Mouse (Mus musculus) myocyte (in vitro differentiated cells): ENCODE measurements around the gene Prdm1. TPM values are rescaled to one million over a fixed set of nuclear protein-coding genes. Genes with fewer than 3 reads are reported as not detected.

Experiments used
- H3K27me3 ChIP-seq: one replicate; pipeline ENCODE4 v1.6.1; 2011; ENCODE audit not compliant: control insufficient read depth, insufficient read depth, insufficient read length
- H3K36me3 ChIP-seq: one replicate; pipeline ENCODE4 v1.6.1; 2011; ENCODE audit not compliant: control insufficient read depth, insufficient read depth
- H3K4me2 ChIP-seq: one replicate; pipeline ENCODE4 v1.6.1; 2011; ENCODE audit warnings: low read depth, control low read depth
- H3K4me3 ChIP-seq: one replicate; pipeline ENCODE4 v1.5.1; 2011; ENCODE audit warnings: mild to moderate bottlenecking, control low read depth, moderate library complexity
- H3K79me2 ChIP-seq: one replicate; pipeline ENCODE4 v1.6.1; 2011; ENCODE audit not compliant: control insufficient read depth, insufficient read depth
- H3ac ChIP-seq: one replicate; pipeline ENCODE4 v1.6.1; 2011; ENCODE audit not compliant: control insufficient read depth, insufficient read length
- CEBPB ChIP-seq: IDR thresholded peaks from 2 replicates; pipeline ENCODE4 v1.6.1; 2011; ENCODE audit warnings: mild to moderate bottlenecking, moderate library complexity; ENCODE audit not compliant: poor library complexity, insufficient read depth, severe bottlenecking
- E2F4 ChIP-seq: IDR thresholded peaks from one replicate; pipeline ENCODE4 v1.6.1; 2011; ENCODE audit warnings: mild to moderate bottlenecking, control low read depth, moderate library complexity; ENCODE audit not compliant: insufficient read depth
- MAX ChIP-seq: IDR thresholded peaks from one replicate; pipeline ENCODE4 v1.6.1; 2011; ENCODE audit warnings: low read depth, mild to moderate bottlenecking, control low read depth
- MYOD1 ChIP-seq, 3 experiments: IDR thresholded peaks; one replicate each; pipeline ENCODE4 v1.6.1; 2011; ENCODE audit warnings: control low read depth in 2 of 3, low read depth in 2 of 3, mild to moderate bottlenecking in 2 of 3, moderate library complexity in 1 of 3; ENCODE audit not compliant: insufficient read length in 2 of 3, control insufficient read depth in 1 of 3
- MYOG ChIP-seq, 3 experiments: IDR thresholded peaks; one replicate each; pipeline ENCODE4 v1.6.1; 2011; ENCODE audit warnings: control low read depth in 2 of 3, low read depth in 2 of 3, mild to moderate bottlenecking in 2 of 3; ENCODE audit not compliant: insufficient read length in 2 of 3, control insufficient read depth in 1 of 3, insufficient read depth in 1 of 3
- POLR2A ChIP-seq: IDR thresholded peaks from one replicate; pipeline ENCODE4 v1.6.1; 2011; ENCODE audit warnings: low read depth, mild to moderate bottlenecking, control low read depth, moderate library complexity; ENCODE audit not compliant: insufficient read length
- POLR2AphosphoS2 ChIP-seq: IDR thresholded peaks from one replicate; pipeline ENCODE4 v1.6.1; 2011; ENCODE audit warnings: low read depth, control low read depth; ENCODE audit not compliant: insufficient read length
- REST ChIP-seq: IDR thresholded peaks from one replicate; pipeline ENCODE4 v1.6.1; 2011; ENCODE audit warnings: mild to moderate bottlenecking, control low read depth, moderate library complexity; ENCODE audit not compliant: insufficient read depth, insufficient read length
- SRF ChIP-seq: IDR thresholded peaks from one replicate; pipeline ENCODE4 v1.6.1; 2011; ENCODE audit warnings: low read depth; ENCODE audit not compliant: control insufficient read depth, insufficient read length
- TCF12 ChIP-seq: IDR thresholded peaks from one replicate; pipeline ENCODE4 v1.6.1; 2011; ENCODE audit warnings: mild to moderate bottlenecking, control low read depth; ENCODE audit not compliant: poor library complexity, insufficient read depth, severe bottlenecking
- TCF3 ChIP-seq: IDR thresholded peaks from one replicate; pipeline ENCODE4 v1.6.1; 2011; ENCODE audit warnings: low read depth, control low read depth; ENCODE audit not compliant: insufficient read length
- USF1 ChIP-seq: IDR thresholded peaks from one replicate; pipeline ENCODE4 v1.6.1; 2011; ENCODE audit warnings: low read depth, mild to moderate bottlenecking, control low read depth, moderate library complexity
- polyA plus RNA-seq: library from polyadenylated mRNA; unstranded; fragments of >200 nt; fragmentation: generic; extraction: Trizol; gene quantifications from one replicate; pipeline ENCODE4 v1.2.1, GENCODE M21; 2012; ENCODE audit warnings: missing spikeins

Gene Prdm1
- polyA plus RNA-seq, 1 experiment = 0.28 TPM

DNA sequence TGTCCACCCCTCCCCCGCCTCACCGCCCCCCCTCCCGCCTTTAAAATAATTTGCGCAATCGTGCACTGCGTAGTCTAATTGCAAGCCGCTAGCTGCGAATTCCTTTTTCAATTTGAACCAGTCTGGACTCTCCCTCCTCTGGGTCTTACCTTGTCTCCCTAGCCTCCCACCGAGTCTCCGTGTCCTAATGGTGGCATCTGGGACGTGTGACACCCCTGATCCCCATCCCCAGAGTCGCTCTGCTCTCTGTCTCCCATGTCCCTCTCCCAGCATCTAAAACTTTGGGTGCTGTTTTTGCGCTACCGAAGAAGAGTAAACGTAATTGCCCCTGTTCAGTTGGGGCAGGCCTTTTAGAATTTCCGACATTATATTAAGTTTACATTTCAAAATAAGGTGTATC is 650 bp downstream of the Prdm1 start:
- no peaks in the 10 kb centered on the region for H3K36me3 ChIP-seq
- no peak overlapping the region for H3K4me3 ChIP-seq
- H3K79me2 ChIP-seq = no peaks in the 10 kb centered on the region
- TF ChIP-seq POLR2A = no peak
- TF ChIP-seq MAX = no peak
- H3ac ChIP-seq = no peak overlapping the region
- H3K4me2 ChIP-seq = no peak overlapping the region
- no peaks in the 10 kb centered on the region for H3K27me3 ChIP-seq

DNA sequence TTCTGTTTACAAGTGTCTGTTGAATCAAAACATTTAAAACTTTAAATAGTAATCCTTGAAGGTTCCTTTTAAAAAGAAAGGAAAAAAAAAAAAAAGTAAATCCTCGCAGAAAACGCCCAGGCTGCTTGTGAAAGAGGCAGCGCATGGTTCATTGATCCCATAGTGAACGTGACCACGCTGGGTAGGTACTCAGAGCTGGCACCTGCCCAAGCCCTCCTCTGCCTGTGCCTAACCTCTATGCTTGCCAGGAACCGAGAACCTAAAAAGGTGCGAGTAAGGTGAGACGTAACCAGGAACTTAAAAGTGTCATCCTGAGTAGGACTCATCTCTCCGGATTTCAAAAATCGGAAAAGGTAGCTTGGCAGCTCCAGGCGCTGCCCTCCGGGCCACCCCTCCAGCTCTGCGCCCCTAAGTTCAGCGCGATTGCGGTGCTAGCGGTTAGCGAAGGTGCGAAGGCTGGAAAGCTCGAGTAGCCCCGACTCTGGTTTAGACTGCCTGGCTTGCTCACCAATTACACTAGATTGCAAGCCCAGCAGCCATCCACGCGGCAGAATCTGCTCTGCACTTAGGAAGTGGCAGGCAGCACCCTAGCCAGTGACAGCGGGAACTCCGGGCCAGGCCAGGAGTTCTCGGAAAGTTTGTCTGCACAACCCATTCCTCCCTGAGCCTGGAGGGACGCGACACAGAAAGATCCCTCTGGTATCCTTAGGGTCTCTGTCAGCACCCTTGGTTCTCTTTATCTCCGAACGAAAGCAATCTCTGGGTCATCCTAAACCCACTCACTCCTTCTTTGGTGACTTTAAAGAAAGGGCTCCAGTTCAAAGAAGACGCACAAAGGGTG is 1.3 kb downstream of the Prdm1 start:
- Histone ChIP-seq H3K79me2 (no peaks in the 10 kb centered on the region), H3K4me3 (no peak overlapping the region), H3ac (no peak overlapping the region), H3K4me2 (no peak overlapping the region), H3K36me3 (no peaks in the 10 kb centered on the region), H3K27me3 (no peaks in the 10 kb centered on the region)
- TF ChIP-seq SRF (no peak), MAX (no peak), E2F4 (no peak)

DNA sequence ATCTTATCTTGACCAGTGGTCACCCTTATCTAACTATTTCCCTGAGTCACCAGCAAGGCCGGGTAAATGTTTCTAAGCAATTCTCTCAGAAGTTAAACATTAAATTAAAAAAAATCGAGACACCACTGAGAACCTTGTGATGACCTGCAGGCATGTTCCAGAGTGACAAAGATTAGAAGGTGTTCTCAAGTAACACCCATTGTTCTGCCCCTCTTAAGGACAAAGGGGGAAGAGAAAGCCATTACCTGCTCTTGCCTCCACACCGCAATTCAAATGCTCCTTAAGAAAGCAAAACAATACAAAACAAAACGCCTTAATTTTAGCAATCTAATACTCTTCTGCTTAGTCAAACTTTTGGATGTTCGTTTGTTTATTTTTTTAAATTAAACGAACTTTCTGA is 8.1 kb downstream of the Prdm1 start:
- Histone ChIP-seq H3ac (no peak overlapping the region), H3K36me3 (no peaks in the 10 kb centered on the region), H3K79me2 (no peaks in the 10 kb centered on the region), H3K4me3 (no peak overlapping the region), H3K27me3 (no peaks in the 10 kb centered on the region), H3K4me2 (no peak overlapping the region)
- TF ChIP-seq CEBPB (no peak), MAX (no peak), E2F4 (no peak), MYOG (IDR thresholded peaks at IDR 0.05; ENCODE audit: control insufficient read depth in 1 of 3, insufficient read depth in 1 of 3, insufficient read length in 2 of 3, low read depth in 2 of 3) (no peak), POLR2AphosphoS2 (no peak), POLR2A (no peak), MYOD1 (IDR thresholded peaks at IDR 0.05; ENCODE audit: control insufficient read depth in 1 of 3, insufficient read length in 2 of 3, low read depth in 2 of 3) (no peak), TCF3 (no peak), USF1 (no peak), TCF12 (no peak), REST (no peak), SRF (no peak)

DNA sequence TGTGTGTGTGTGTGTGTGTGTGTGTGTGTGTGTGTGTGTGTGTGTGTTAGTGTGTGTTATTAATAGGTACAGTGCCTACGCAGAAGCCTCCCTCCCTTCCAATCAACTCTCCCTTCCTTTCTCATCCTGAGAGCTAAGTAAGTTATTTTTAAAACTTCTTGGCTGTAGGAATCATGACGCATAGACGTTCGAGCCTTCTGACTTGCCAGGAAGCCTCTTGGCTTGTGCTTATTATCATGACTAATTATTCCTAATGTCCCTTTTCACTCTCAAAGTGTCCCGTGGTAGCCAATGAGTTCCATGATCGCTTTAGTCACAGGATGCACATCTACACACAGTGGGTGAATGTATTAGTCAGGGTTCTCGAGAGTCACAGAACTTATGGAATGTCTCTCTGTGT is 9.7 kb downstream of the Prdm1 start:
- H3ac ChIP-seq = no peak overlapping the region
- no peaks in the 10 kb centered on the region for H3K36me3 ChIP-seq
- H3K4me2 ChIP-seq = peak overlapping the region; percentile 39
- H3K4me3 ChIP-seq = no peak overlapping the region
- TF ChIP-seq MYOD1 (IDR thresholded peaks at IDR 0.05; ENCODE audit: control insufficient read depth in 1 of 3, insufficient read length in 2 of 3, low read depth in 2 of 3) = no peak
- no peak for TF ChIP-seq REST
- no peak for TF ChIP-seq E2F4
- no peak for TF ChIP-seq TCF3
- TF ChIP-seq TCF12 = no peak
- no peak for TF ChIP-seq POLR2A
- no peak for TF ChIP-seq SRF
- no peak for TF ChIP-seq USF1
- TF ChIP-seq MYOG (IDR thresholded peaks at IDR 0.05; ENCODE audit: control insufficient read depth in 1 of 3, insufficient read depth in 1 of 3, insufficient read length in 2 of 3, low read depth in 2 of 3) = no peak
- no peak for TF ChIP-seq CEBPB
- no peak for TF ChIP-seq POLR2AphosphoS2
- TF ChIP-seq MAX = no peak
- no peaks in the 10 kb centered on the region for H3K27me3 ChIP-seq
- no peaks in the 10 kb centered on the region for H3K79me2 ChIP-seq

DNA sequence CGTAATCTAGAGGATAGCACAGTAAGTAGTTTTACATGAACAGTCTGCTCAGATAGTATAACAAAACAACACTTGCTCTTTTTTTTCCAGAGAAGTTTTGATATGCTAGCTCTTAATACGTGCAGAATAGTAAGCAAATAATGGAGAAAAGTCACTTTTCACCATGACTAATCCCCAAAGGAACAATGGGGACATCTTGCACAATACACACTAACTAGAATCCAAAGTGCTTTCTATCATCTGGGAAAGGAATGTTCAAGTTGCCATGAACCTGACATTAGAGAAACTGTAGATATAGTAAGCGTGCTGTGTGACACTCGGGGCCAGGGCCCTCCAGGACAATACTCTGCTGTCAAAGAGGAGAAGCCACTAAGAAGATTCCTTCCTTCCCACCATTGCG is 15.2 kb downstream of the Prdm1 start:
- Histone ChIP-seq H3K79me2 (no peaks in the 10 kb centered on the region), H3K4me2 (no peak overlapping the region), H3ac (no peak overlapping the region), H3K36me3 (no peaks in the 10 kb centered on the region), H3K27me3 (no peaks in the 10 kb centered on the region), H3K4me3 (no peak overlapping the region)
- TF ChIP-seq MYOD1 (IDR thresholded peaks at IDR 0.05; ENCODE audit: control insufficient read depth in 1 of 3, insufficient read length in 2 of 3, low read depth in 2 of 3) (no peak), SRF (no peak), TCF3 (no peak), MAX (no peak), USF1 (no peak), E2F4 (no peak), REST (no peak), MYOG (IDR thresholded peaks at IDR 0.05; ENCODE audit: control insufficient read depth in 1 of 3, insufficient read depth in 1 of 3, insufficient read length in 2 of 3, low read depth in 2 of 3) (no peak), POLR2AphosphoS2 (no peak)
